Mouse (Mus musculus) MEL (cell line): ENCODE measurements at regions not wholly inside any gene's neighbourhood (a gene's known extent, or its start where the extent isn't known, plus 50 kb on each side); places are given as distances from the start of the nearest gene placed in this dataset.

Experiments
- CHD2 ChIP-seq: IDR thresholded peaks from 2 replicates; pipeline ENCODE4 v1.6.1; 2011; ENCODE audit warnings: low read length, improper control_type of control experiment
- CTCF ChIP-seq, 3 experiments: IDR thresholded peaks in 2 of 3; conservative IDR thresholded peaks in 1 of 3; 2 replicates each; pipeline ENCODE4 v1.5.1; 2011 to 2012; ENCODE audit warnings: low read length in 3 of 3, low read depth in 2 of 3, mild to moderate bottlenecking in 2 of 3, improper control_type of control experiment in 1 of 3, inconsistent platforms in 1 of 3, mixed read lengths in 1 of 3, moderate library complexity in 1 of 3; ENCODE audit not compliant: control insufficient read depth in 1 of 3, insufficient read depth in 1 of 3, poor library complexity in 1 of 3, severe bottlenecking in 1 of 3
- E2F4 ChIP-seq: IDR thresholded peaks from 2 replicates; pipeline ENCODE4 v1.6.1; 2011; ENCODE audit warnings: low read depth, low read length, improper control_type of control experiment, borderline replicate concordance
- EP300 ChIP-seq, 2 experiments: IDR thresholded peaks; 2 replicates each; pipeline ENCODE4 v1.6.1; 2011; ENCODE audit warnings: improper control_type of control experiment in 2 of 2, low read length in 2 of 2, low read depth in 1 of 2, mild to moderate bottlenecking in 1 of 2
- JUND ChIP-seq: IDR thresholded peaks from 2 replicates; pipeline ENCODE4 v1.6.1; 2011; ENCODE audit warnings: low read depth, mild to moderate bottlenecking, improper control_type of control experiment, low read length
- MAX ChIP-seq: IDR thresholded peaks from 2 replicates; pipeline ENCODE4 v1.6.1; 2011; ENCODE audit warnings: low read length, improper control_type of control experiment
- MXI1 ChIP-seq: IDR thresholded peaks from 2 replicates; pipeline ENCODE4 v1.6.1; 2011; ENCODE audit warnings: mild to moderate bottlenecking, low read depth, low read length, improper control_type of control experiment
- POLR2A ChIP-seq, 2 experiments: IDR thresholded peaks; 2 replicates each; pipeline ENCODE4 v1.6.1; 2011 to 2012; ENCODE audit warnings: low read length in 2 of 2, mild to moderate bottlenecking in 2 of 2, control low read depth in 1 of 2, improper control_type of control experiment in 1 of 2, low read depth in 1 of 2, moderate library complexity in 1 of 2; ENCODE audit not compliant: control insufficient read depth in 1 of 2, insufficient read depth in 1 of 2, poor library complexity in 1 of 2
- POLR2AphosphoS5 ChIP-seq: IDR thresholded peaks from 2 replicates; pipeline ENCODE4 v1.6.1; 2012; ENCODE audit warnings: low read depth, borderline replicate concordance, mild to moderate bottlenecking, inconsistent platforms, low read length, moderate library complexity, mixed read lengths
- TAL1 ChIP-seq: IDR thresholded peaks from 2 replicates; pipeline ENCODE4 v1.6.1; 2012; ENCODE audit warnings: mild to moderate bottlenecking, inconsistent platforms, low read length, moderate library complexity, mixed read lengths
- TBP ChIP-seq: IDR thresholded peaks from 2 replicates; pipeline ENCODE4 v1.8.0; 2011; ENCODE audit warnings: low read depth, low read length, improper control_type of control experiment
- USF1 ChIP-seq: IDR thresholded peaks from 2 replicates; pipeline ENCODE4 v1.6.1; 2014; ENCODE audit warnings: low read depth, mild to moderate bottlenecking, inconsistent platforms, low read length, improper control_type of control experiment, moderate library complexity
- USF2 ChIP-seq, 2 experiments: IDR thresholded peaks; 2 replicates each; pipeline ENCODE4 v1.6.1; 2011 to 2012; ENCODE audit warnings: improper control_type of control experiment in 2 of 2, low read length in 2 of 2, borderline replicate concordance in 1 of 2, inconsistent platforms in 1 of 2, low read depth in 1 of 2, mild to moderate bottlenecking in 1 of 2; ENCODE audit not compliant: insufficient read depth in 1 of 2
- ZKSCAN1 ChIP-seq: IDR thresholded peaks from 2 replicates; pipeline ENCODE4 v1.6.1; 2012; ENCODE audit warnings: low read depth, mild to moderate bottlenecking, inconsistent platforms, low read length, improper control_type of control experiment, moderate library complexity

- TF ChIP-seq CTCF (IDR thresholded peaks at IDR 0.05 in 2 of 3, conservative IDR thresholded peaks at IDR 0.05 in 1 of 3; ENCODE audit: control insufficient read depth in 1 of 3, insufficient read depth in 1 of 3, low read depth in 2 of 3, low read length in 3 of 3, poor library complexity in 1 of 3, severe bottlenecking in 1 of 3) (no peak), USF1 (no peak), MAX (no peak), POLR2A (IDR thresholded peaks at IDR 0.05; ENCODE audit: control insufficient read depth in 1 of 2, insufficient read depth in 1 of 2, low read depth in 1 of 2, low read length in 2 of 2, poor library complexity in 1 of 2) (no peak), MXI1 (no peak), TAL1 (no peak), USF2 (IDR thresholded peaks at IDR 0.05; ENCODE audit: borderline replicate concordance in 1 of 2, insufficient read depth in 1 of 2, low read depth in 1 of 2, low read length in 2 of 2) (no peak), ZKSCAN1 (no peak), POLR2AphosphoS5 (no peak), EP300 (IDR thresholded peaks at IDR 0.05; ENCODE audit: low read depth in 1 of 2, low read length in 2 of 2) (no peak), TBP (no peak), E2F4 (no peak), CHD2 (no peak), JUND (no peak)
Observed at GRCm38 (mm10) chr9:32021755-32022154, 94.2 kb upstream of the Arhgap32 start.
